Mouse (Mus musculus): ENCODE results near the gene Mrps23. TPM values are rescaled to one million over a fixed set of nuclear protein-coding genes. Genes with fewer than 3 reads are reported as not detected.
"Not testable (repeated sequence)": the region's sequence is repeated elsewhere in the genome, so short reads cannot be mapped to it uniquely, and the experiment has no call there.

The Mrps23 gene
- polyA plus RNA-seq, 1 experiment, result 107 TPM

- Histone ChIP-seq H3K9ac (ENCODE audit: low read depth, poor library complexity, severe bottlenecking) (no peak overlapping the region), H3K4me1 (ENCODE audit: control insufficient read depth, insufficient read depth, low read length) (peaks cover 7% of the 10 kb centered on the region), H3K27me3 (ENCODE audit: control insufficient read depth, insufficient read depth, low read length, poor library complexity, severe bottlenecking) (no peaks in the 10 kb centered on the region)
These were observed 15.6 kb upstream of the Mrps23 start for GRCm38 (mm10) chr11:88188635-88189034.

GRCm38 (mm10) chr11:88192595-88192994 is 11.6 kb upstream of the Mrps23 start:
- peak overlapping the region; percentile 46; the same call in 1 of the 2 replicates for H3K9ac ChIP-seq (ENCODE audit: low read depth, poor library complexity, severe bottlenecking)
- no peak overlapping the region for H3K27ac ChIP-seq (ENCODE audit: insufficient read depth, low read length)
- H3K27me3 ChIP-seq (ENCODE audit: control insufficient read depth, insufficient read depth, low read length, poor library complexity, severe bottlenecking), result no peaks in the 10 kb centered on the region
- no peaks in the 10 kb centered on the region for H3K36me3 ChIP-seq (ENCODE audit: control insufficient read depth, insufficient read depth, low read length, poor library complexity, severe bottlenecking)
- H3K4me3 ChIP-seq (ENCODE audit: low read depth, low read length), result no peak overlapping the region
- H3K9me3 ChIP-seq (replicated peaks; ENCODE audit: control insufficient read depth, insufficient read depth, low read length, poor library complexity, severe bottlenecking), result no peaks in the 10 kb centered on the region
- peaks cover 7% of the 10 kb centered on the region for H3K4me1 ChIP-seq (ENCODE audit: control insufficient read depth, insufficient read depth, low read length)
- TF ChIP-seq EP300 (IDR thresholded peaks at IDR 0.05; ENCODE audit: insufficient read depth, low read depth, low read length), result no peak
- TF ChIP-seq CTCF (IDR thresholded peaks at IDR 0.05; ENCODE audit: low read depth, low read length), result no peak
- TF ChIP-seq POLR2A (IDR thresholded peaks at IDR 0.05; ENCODE audit: insufficient read depth, low read length), result no peak

More at GRCm38 (mm10) chr11:88188635-88189034, 15.6 kb upstream of the Mrps23 start:
- Histone ChIP-seq H3K9me3 (replicated peaks; ENCODE audit: control insufficient read depth, insufficient read depth, low read length, poor library complexity, severe bottlenecking) (no peaks in the 10 kb centered on the region), H3K36me3 (ENCODE audit: control insufficient read depth, insufficient read depth, low read length, poor library complexity, severe bottlenecking) (no peaks in the 10 kb centered on the region), H3K27ac (ENCODE audit: insufficient read depth, low read length) (no peak overlapping the region), H3K4me3 (ENCODE audit: low read depth, low read length) (no peak overlapping the region)
- TF ChIP-seq CTCF (IDR thresholded peaks at IDR 0.05; ENCODE audit: low read depth, low read length) (no peak), POLR2A (IDR thresholded peaks at IDR 0.05; ENCODE audit: insufficient read depth, low read length) (no peak), EP300 (IDR thresholded peaks at IDR 0.05; ENCODE audit: insufficient read depth, low read depth, low read length) (no peak)

GRCm38 (mm10) chr11:88193098-88193823 is 10.9 kb upstream of the Mrps23 start:
- Histone ChIP-seq H3K36me3 (ENCODE audit: control insufficient read depth, insufficient read depth, low read length, poor library complexity, severe bottlenecking) (no peaks in the 10 kb centered on the region), H3K4me3 (ENCODE audit: low read depth, low read length) (peak overlapping the region; percentile 37), H3K27me3 (ENCODE audit: control insufficient read depth, insufficient read depth, low read length, poor library complexity, severe bottlenecking) (no peaks in the 10 kb centered on the region), H3K27ac (ENCODE audit: insufficient read depth, low read length) (peak overlapping the region; percentile 12; the same call in 1 of the 2 replicates), H3K9me3 (replicated peaks; ENCODE audit: control insufficient read depth, insufficient read depth, low read length, poor library complexity, severe bottlenecking) (no peaks in the 10 kb centered on the region), H3K9ac (ENCODE audit: low read depth, poor library complexity, severe bottlenecking) (peak overlapping the region; percentile 46), H3K4me1 (ENCODE audit: control insufficient read depth, insufficient read depth, low read length) (peaks cover 7% of the 10 kb centered on the region)
- TF ChIP-seq EP300 (IDR thresholded peaks at IDR 0.05; ENCODE audit: insufficient read depth, low read depth, low read length), result peak; percentile 78
- TF ChIP-seq CTCF (IDR thresholded peaks at IDR 0.05; ENCODE audit: low read depth, low read length), result no peak

- Histone ChIP-seq H3K27me3 (ENCODE audit: control insufficient read depth, insufficient read depth, low read length, poor library complexity, severe bottlenecking) (no peaks in the 10 kb centered on the region), H3K4me3 (ENCODE audit: low read depth, low read length) (peak overlapping the region; percentile 37), H3K36me3 (ENCODE audit: control insufficient read depth, insufficient read depth, low read length, poor library complexity, severe bottlenecking) (no peaks in the 10 kb centered on the region), H3K27ac (ENCODE audit: insufficient read depth, low read length) (peak overlapping the region; percentile 64), H3K9me3 (replicated peaks; ENCODE audit: control insufficient read depth, insufficient read depth, low read length, poor library complexity, severe bottlenecking) (no peaks in the 10 kb centered on the region), H3K9ac (ENCODE audit: low read depth, poor library complexity, severe bottlenecking) (peak overlapping the region; percentile 46), H3K4me1 (ENCODE audit: control insufficient read depth, insufficient read depth, low read length) (peaks cover 7% of the 10 kb centered on the region)
- TF ChIP-seq CTCF (IDR thresholded peaks at IDR 0.05; ENCODE audit: low read depth, low read length) (no peak), POLR2A (IDR thresholded peaks at IDR 0.05; ENCODE audit: insufficient read depth, low read length) (no peak), EP300 (IDR thresholded peaks at IDR 0.05; ENCODE audit: insufficient read depth, low read depth, low read length) (peak; percentile 78)
These were observed 10.1 kb upstream of the Mrps23 start for GRCm38 (mm10) chr11:88193824-88194696.

GRCm38 (mm10) chr11:88195699-88196098 is 8.5 kb upstream of the Mrps23 start:
- not testable (repeated sequence) for H3K36me3 ChIP-seq (ENCODE audit: control insufficient read depth, insufficient read depth, low read length, poor library complexity, severe bottlenecking); H3K9me3 ChIP-seq (replicated peaks; ENCODE audit: control insufficient read depth, insufficient read depth, low read length, poor library complexity, severe bottlenecking); H3K4me3 ChIP-seq (ENCODE audit: low read depth, low read length); H3K27ac ChIP-seq (ENCODE audit: insufficient read depth, low read length); H3K9ac ChIP-seq (ENCODE audit: low read depth, poor library complexity, severe bottlenecking); H3K4me1 ChIP-seq (ENCODE audit: control insufficient read depth, insufficient read depth, low read length); H3K27me3 ChIP-seq (ENCODE audit: control insufficient read depth, insufficient read depth, low read length, poor library complexity, severe bottlenecking)

GRCm38 (mm10) chr11:88197153-88197576 is 7.0 kb upstream of the Mrps23 start:
- Histone ChIP-seq H3K9me3 (replicated peaks; ENCODE audit: control insufficient read depth, insufficient read depth, low read length, poor library complexity, severe bottlenecking) (no peaks in the 10 kb centered on the region), H3K4me1 (ENCODE audit: control insufficient read depth, insufficient read depth, low read length) (peaks cover 6% of the 10 kb centered on the region), H3K36me3 (ENCODE audit: control insufficient read depth, insufficient read depth, low read length, poor library complexity, severe bottlenecking) (no peaks in the 10 kb centered on the region)

More at GRCm38 (mm10) chr11:88197153-88197576, 7.0 kb upstream of the Mrps23 start:
- Histone ChIP-seq H3K4me3 (ENCODE audit: low read depth, low read length) (no peak overlapping the region), H3K9ac (ENCODE audit: low read depth, poor library complexity, severe bottlenecking) (no peak overlapping the region), H3K27ac (ENCODE audit: insufficient read depth, low read length) (no peak overlapping the region), H3K27me3 (ENCODE audit: control insufficient read depth, insufficient read depth, low read length, poor library complexity, severe bottlenecking) (no peaks in the 10 kb centered on the region)
- peak; percentile 35 for TF ChIP-seq CTCF (IDR thresholded peaks at IDR 0.05; ENCODE audit: low read depth, low read length)
- TF ChIP-seq POLR2A (IDR thresholded peaks at IDR 0.05; ENCODE audit: insufficient read depth, low read length), result no peak

Measured in ES-Bruce4 (cell line).